Mouse (Mus musculus) spleen, adult 2 months (tissue): Measurements from ENCODE around the gene Olfr485.
"Not testable (repeated sequence)": the region's sequence is repeated elsewhere in the genome, so short reads cannot be mapped to it uniquely, and the experiment has no call there.

ENCODE experiments used
- CTCF ChIP-seq: fragments of 200-500 bp; IDR thresholded peaks from 2 replicates; pipeline ENCODE4 v1.5.1; 2011; ENCODE audit warnings: mild to moderate bottlenecking, inconsistent platforms; ENCODE audit not compliant: insufficient read depth, insufficient read length, insufficient replicate concordance; ENCODE audit errors: extremely low read depth
- POLR2A ChIP-seq: fragments of 200-500 bp; IDR thresholded peaks from 2 replicates; pipeline ENCODE4 v1.6.1; 2011; ENCODE audit warnings: low read depth, low read length, inconsistent platforms

DNA sequence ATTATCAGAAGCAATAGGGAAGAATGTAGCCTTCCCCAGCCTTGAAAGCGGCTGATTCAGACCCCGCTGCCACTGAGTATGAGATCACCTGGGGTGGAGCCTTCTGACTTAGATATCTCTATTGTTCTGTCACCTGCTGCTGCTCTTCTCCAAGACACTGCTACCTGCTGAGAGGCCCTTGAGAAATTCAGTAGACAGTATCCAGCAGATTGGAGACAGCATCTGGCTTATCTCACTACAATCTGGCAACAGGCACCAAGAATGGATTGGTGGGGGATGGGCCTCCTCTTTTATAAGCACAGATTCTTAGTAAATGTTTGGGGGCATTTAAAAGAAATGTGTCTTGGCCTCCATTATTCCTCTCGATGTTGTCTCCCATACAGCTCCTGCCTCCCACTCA is 24.7 kb upstream of the Olfr485 start:
- TF ChIP-seq CTCF, POLR2A: not testable (repeated sequence)
